Mouse (Mus musculus): ENCODE data around the gene Lrrc57.
A peak's percentile ranks its signal among the peaks of the same experiment; 100 is the strongest.
"Not testable (repeated sequence)": the region's sequence is repeated elsewhere in the genome, so short reads cannot be mapped to it uniquely, and the experiment has no call there.

Gene Lrrc57

GRCm38 (mm10) chr2:120599506-120599905, 9.8 kb downstream of the Lrrc57 start:
- no peak for DNase-seq (ENCODE audit: low read depth)

- no peak for DNase-seq (ENCODE audit: low read depth)
Observed at GRCm38 (mm10) chr2:120597734-120598133, 11.6 kb downstream of the Lrrc57 start.

GRCm38 (mm10) chr2:120592227-120592626, 17.1 kb downstream of the Lrrc57 start:
- DNase-seq (ENCODE audit: low read depth), result no peak

- DNase-seq (ENCODE audit: low read depth), result no peak
Observed at GRCm38 (mm10) chr2:120589759-120590158, 19.6 kb downstream of the Lrrc57 start.

GRCm38 (mm10) chr2:120578286-120578685, 31.0 kb downstream of the Lrrc57 start:
- DNase-seq (ENCODE audit: low read depth), result no peak

DNA sequence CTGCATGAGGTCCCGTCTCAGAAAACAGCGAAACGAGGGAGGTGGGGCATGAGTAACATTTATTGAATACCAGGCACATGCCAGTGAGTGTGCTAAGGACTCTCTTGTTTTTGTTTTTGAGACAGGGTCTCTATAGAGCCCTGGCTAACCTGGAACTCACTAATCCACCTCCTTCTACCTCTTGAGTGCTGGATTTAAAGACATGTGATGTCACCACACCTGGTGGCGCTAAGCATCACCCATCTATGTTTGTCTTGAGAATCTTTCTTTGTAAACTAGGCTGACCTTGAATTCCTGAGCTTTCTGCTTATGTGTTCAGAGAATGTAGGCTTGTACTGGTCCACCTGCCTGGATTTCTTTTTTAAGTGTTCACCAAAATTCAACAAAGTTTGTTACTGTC, 31.5 kb downstream of the Lrrc57 start:
- no peak for DNase-seq (ENCODE audit: low read depth)

GRCm38 (mm10) chr2:120575978-120576377, 33.3 kb downstream of the Lrrc57 start:
- DNase-seq (ENCODE audit: low read depth), result no peak

DNA sequence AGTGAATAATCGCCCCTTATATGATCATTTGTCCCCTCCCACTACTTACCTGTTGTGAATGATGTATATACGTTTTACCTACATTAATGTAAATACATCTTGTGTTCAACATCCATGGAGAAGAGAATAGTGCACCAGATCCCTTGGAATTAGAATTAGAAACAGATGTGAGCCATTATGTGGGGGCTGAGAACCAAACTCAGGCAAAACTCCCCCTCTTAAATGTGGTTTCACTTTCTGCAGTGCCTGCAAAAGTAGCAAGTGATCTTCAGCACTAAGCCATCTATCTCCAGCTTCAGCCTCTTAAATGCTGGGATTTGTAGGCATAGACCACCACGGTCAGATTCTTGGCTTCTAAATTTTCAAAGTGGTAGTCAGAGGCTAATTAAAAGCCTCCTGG, 34.2 kb downstream of the Lrrc57 start:
- no peak for DNase-seq (ENCODE audit: low read depth)

DNA sequence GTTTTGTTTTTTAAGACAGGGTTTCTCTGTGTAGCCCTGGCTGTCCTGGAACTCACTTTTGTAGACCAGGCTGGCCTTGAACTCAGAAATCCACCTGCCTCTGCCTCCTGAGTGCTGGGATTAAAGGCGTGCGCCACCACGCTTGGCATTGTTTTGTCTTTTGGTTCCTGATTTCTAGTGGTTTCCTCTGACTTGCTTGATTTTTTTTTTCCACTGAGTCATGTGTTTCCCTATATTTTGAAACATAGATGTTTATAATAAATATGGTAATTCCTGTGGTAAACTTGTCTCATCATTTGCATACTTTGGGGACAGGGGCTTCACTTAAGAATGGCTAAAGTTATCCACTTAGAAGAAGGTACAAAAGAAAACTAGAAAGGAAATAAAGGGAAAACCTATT, 37.2 kb downstream of the Lrrc57 start:
- not testable (repeated sequence) for DNase-seq (ENCODE audit: low read depth)

DNA sequence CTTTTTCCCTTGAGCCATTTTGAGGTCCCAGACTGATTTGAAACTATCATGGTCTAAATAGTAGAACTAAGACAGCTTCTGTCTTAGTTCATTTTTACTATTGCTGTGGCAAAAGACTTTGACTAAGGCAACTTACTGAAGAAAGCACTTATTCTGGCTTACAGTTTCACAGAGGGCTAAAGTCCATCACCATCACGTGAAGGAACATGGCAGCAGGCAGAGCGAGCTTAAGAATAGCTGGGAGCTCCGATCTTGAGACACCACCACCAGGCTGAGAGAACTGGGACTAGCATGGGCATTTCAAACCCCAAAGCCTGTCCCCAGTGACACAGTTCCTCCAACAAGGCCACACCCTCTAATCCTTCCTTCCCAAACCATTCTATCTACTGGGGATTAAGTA, 38.2 kb downstream of the Lrrc57 start:
- DNase-seq (ENCODE audit: low read depth), result no peak

DNA sequence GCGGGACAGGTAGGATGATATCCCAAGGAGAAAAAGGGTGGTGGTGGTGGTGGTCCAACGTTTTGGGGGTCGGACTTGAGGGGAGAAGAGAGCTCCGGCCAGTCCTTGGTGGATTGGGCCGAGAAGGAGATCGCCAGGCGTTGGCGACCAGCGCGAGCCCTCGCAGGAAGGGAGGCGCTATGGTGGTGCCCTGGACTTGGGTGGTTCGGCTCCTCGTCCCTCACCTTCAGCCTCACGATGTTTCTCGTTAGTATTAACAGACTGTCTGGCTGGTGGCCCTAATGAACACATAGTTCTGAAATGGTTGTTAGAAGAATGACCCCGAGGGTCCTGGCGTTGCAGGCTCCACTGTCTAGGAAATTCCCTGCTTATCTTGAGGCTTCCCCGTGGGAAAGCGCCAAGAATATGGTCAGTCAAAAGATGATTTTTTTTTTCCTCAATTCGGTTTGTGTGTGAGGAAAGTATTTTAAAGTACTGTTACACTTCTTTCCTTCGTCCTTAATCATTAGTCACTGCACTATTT, 41.5 kb downstream of the Lrrc57 start:
- no peak for DNase-seq (ENCODE audit: low read depth)

GRCm38 (mm10) chr2:120566886-120567797, 42.2 kb downstream of the Lrrc57 start, which contains the start of gene Snap23:
Gene Snap23 (plus strand): TSS chr2:120567671.
- peak; percentile 80 for DNase-seq (ENCODE audit: low read depth)

- DNase-seq (ENCODE audit: low read depth), result no peak
Observed at GRCm38 (mm10) chr2:120565363-120565762, 44.0 kb downstream of the Lrrc57 start.

- DNase-seq (ENCODE audit: low read depth), result not testable (repeated sequence)
Observed at GRCm38 (mm10) chr2:120564548-120565188, 44.7 kb downstream of the Lrrc57 start.

GRCm38 (mm10) chr2:120563235-120563990, 45.9 kb downstream of the Lrrc57 start, which contains the start of gene Zfp106:
Gene Zfp106 (minus strand): TSS chr2:120563843.
- peak; percentile 80 for DNase-seq (ENCODE audit: low read depth)

DNA sequence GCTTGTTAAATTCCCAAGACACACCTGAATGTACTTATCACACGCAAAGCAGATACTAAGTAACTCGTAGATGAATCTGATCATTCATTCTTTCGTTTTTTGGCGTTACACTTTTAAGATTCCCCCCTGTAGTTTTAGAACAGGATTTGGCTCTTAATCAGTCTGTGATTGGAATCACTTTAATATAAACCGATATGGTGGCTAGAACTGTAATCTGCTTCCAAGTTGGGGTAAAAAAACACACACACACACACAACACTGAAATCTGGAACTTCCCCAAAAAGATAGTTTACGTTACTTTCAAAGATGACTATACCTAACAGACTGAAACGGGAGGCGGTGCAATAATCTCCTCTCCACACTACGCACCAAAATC, 46.5 kb downstream of the Lrrc57 start:
- DNase-seq (ENCODE audit: low read depth), result no peak

GRCm38 (mm10) chr2:120561524-120561923, 47.8 kb downstream of the Lrrc57 start:
- no peak for DNase-seq (ENCODE audit: low read depth)

- DNase-seq (ENCODE audit: low read depth), result no peak
Observed at GRCm38 (mm10) chr2:120558813-120559212, 50.5 kb downstream of the Lrrc57 start.

DNA sequence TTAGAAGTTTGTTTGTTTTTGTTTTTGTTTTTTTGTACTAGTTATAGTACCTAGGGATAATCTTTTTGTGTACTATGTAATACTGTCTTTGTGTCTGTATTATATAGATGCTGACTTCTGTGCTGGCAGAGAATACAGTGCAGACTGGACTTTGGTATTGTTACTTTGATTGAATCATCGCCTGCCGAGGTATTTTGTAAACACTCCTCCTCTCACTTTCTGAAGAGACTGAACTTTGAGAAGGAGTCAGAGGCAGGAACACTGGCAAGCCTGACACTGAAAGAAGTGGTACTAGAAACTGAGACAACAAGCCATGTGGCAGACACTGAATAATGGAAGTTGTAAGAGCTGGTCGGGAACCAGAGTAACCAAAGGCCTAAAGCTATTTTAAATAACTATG, 52.5 kb downstream of the Lrrc57 start:
- no peak for DNase-seq (ENCODE audit: low read depth)
